Mouse (Mus musculus): ENCODE measurements around the gene Dand5. TPM values are rescaled to one million over a fixed set of nuclear protein-coding genes. Genes with fewer than 3 reads are reported as not detected.

Dand5 gene
- polyA plus RNA-seq, 1 experiment from 2014 or later, result 15.1 TPM

DNA sequence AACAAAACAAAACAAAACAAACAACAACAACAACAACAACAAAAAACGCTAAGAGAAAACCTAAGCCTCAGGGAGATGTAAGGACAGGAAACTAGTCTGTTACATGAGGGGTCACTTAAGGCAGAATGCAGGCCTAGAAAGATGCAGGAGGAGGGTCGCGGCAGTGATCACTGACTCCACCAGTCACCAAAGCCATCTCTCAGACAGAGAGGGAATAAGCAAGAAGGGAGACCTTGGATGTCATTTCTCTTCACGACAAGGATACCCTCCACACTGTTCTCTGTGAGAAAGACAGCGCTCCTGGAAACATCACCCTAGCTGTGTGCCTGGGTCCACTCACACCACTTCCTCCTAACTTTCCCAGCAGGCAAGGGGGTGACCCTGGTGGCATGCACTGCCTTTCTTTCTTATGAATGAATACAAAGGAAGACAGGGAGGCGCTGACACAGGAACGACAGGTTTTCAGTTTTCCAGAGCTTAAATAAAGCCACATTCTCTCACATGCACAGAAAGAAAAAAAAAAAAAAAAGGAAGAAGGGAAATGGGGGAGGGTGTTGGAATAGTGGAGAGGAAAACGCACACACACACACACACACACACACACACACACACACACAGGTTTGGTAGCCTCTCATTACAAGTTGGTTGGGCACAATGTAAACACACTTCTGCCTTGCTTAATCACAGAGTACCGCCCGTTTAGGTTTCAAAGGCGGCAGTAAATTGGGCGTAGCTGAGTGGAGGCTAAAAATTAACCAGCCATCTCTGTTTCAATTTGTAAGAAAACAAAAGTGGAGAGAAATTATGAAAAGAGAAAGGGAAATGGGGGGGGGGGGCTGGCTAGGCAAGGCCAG is 52.3 kb downstream of the Dand5 start:
- Histone ChIP-seq H3K27ac (replicated peaks) (no peak overlapping the region), H3K27me3 (peaks cover 51% of the 10 kb centered on the region)

DNA sequence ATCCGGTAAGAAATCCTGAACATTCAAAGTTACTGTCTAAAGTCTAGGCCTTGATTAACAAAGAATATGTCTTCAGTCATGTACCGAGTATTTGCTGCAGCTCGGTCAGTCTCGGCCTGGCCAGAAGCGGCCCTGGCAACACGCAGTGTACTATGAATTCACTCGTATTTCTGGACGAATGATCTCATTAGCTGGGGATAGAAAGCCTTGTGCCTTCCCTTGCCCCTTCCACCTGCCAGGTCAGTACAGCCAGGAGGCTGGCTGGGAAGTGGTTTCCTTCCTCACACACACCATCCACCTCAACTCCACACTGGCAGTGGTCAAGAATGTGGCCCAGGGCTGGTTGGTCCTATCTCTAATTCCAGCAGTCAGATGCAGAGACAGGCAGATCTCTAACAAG is 53.3 kb downstream of the Dand5 start:
- Histone ChIP-seq H3K4me1 (replicated peaks) (peaks cover 61% of the 10 kb centered on the region), H3K9me3 (no peaks in the 10 kb centered on the region), H3K4me2 (peak overlapping the region; percentile 48), H3K9ac (no peak overlapping the region), H3K4me3 (peak overlapping the region; percentile 36; the same call in 1 of the 2 replicates), H3K27me3 (peaks cover 53% of the 10 kb centered on the region), H3K27ac (replicated peaks) (no peak overlapping the region), H3K36me3 (no peaks in the 10 kb centered on the region)
- 76% methylated on average over 8 of the region's 8 CpGs for WGBS
- ATAC-seq (ENCODE audit: low FRiP score, low read depth), result no peak

More for the DNA sequence above, 52.3 kb downstream of the Dand5 start:
- Histone ChIP-seq H3K36me3 (no peaks in the 10 kb centered on the region), H3K4me3 (peak overlapping the region; percentile 36), H3K4me2 (peak overlapping the region; percentile 48), H3K9ac (peak overlapping the region; percentile 45; the same call in 1 of the 2 replicates), H3K9me3 (no peaks in the 10 kb centered on the region), H3K4me1 (replicated peaks) (peaks cover 59% of the 10 kb centered on the region)
- 31% methylated on average over 12 of the region's 12 CpGs for WGBS
- ATAC-seq (ENCODE audit: low FRiP score, low read depth), result no peak

DNA sequence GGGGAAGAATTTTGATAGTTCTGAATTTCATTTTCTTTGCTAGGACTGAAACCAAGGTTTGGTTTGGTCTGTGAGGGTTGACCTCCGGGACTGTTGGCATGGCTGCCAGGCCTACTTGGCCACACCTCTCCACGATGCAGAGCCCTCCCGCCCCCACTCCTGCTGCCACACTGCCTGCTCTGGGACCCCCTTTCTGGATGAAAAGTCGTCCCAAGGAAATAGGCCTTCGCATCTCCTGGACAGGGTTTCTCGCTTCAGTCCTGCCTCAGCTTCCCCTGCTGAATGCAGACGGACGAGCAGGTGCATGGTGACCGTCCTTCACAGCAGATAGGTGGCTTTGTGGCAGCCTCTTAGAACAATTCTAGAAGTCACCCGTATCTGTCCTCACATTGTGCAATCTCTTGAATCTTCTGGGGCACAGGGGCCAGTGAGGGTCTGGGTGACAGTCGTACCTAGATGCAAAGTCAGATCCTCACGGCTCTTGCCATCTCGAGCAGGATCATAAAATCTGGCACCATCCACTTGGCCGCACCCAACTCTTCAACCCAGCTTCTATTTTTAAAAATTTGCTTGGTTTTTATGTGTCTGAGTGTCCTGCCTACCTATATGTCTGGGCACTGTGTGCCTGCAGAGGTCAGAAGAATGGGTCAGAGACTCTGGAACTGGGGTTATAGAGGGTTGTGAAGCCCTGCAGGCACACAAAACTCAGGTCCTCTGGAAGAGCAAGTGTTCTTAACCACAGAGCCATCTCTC is 54.1 kb downstream of the Dand5 start:
- H3K4me3 ChIP-seq, result 0 out of 2 replicates have a peak overlapping the region, but pooled peaks have one; percentile 0
- peaks cover 55% of the 10 kb centered on the region for H3K27me3 ChIP-seq
- no peak overlapping the region for H3K9ac ChIP-seq
- H3K4me1 ChIP-seq (replicated peaks), result peaks cover 59% of the 10 kb centered on the region
- H3K27ac ChIP-seq (replicated peaks), result no peak overlapping the region
- H3K9me3 ChIP-seq, result no peaks in the 10 kb centered on the region
- WGBS, result 83% methylated on average over 14 of the region's 14 CpGs
- H3K4me2 ChIP-seq, result peak overlapping the region; percentile 48
- ATAC-seq (ENCODE audit: low FRiP score, low read depth), result no peak
- H3K36me3 ChIP-seq, result no peaks in the 10 kb centered on the region

DNA sequence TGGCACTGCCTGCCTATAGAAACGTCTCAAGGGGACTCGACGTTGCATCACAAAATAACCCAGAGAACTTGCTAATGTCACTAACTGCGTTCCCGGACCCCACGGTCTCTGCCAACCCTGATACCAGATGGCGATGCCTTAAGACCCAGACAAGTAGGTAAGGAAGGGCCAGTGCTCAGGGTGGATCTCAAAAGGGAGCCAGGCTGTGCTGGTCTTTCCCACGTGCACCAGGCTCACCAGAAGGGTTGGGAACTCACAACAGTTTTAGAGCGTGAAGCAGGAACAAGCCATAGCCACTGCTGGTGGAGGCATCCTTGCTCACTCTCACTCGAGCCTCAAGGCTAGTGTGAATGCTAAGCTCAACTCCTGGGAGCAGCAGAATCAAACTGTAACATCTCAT is 55.4 kb downstream of the Dand5 start:
- peaks cover 56% of the 10 kb centered on the region for H3K27me3 ChIP-seq
- peak overlapping the region; percentile 48 for H3K4me2 ChIP-seq
- H3K9me3 ChIP-seq, result no peaks in the 10 kb centered on the region
- H3K27ac ChIP-seq (replicated peaks), result no peak overlapping the region
- ATAC-seq (ENCODE audit: low FRiP score, low read depth), result no peak
- H3K4me3 ChIP-seq, result no peak overlapping the region
- no peaks in the 10 kb centered on the region for H3K36me3 ChIP-seq
- WGBS, result 77% methylated on average over 10 of the region's 10 CpGs
- no peak overlapping the region for H3K9ac ChIP-seq
- peaks cover 53% of the 10 kb centered on the region for H3K4me1 ChIP-seq (replicated peaks)

DNA sequence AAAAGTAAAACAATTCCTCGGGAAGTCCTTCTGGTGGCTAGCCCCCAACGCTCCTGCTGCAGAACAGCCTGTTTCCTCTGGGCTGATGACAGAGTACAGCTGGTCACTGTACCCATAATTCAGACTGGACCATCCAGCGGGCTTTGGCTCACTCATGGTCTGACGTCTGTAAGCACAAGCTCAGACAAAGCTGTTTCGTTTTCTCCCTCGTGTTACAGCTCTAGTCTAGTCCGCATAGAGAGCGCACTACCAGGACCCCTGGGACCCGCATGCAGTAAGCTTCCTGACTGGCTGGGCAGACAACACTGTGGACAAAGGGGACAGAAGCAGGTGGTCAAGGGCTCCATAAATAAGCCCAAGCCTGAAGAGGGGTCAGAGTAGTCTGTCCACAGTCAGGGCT is 56.2 kb downstream of the Dand5 start:
- Histone ChIP-seq H3K36me3 (no peaks in the 10 kb centered on the region), H3K4me2 (peak overlapping the region; percentile 48), H3K27me3 (peaks cover 57% of the 10 kb centered on the region), H3K4me3 (0 out of 2 replicates have a peak overlapping the region, but pooled peaks have one; percentile 0), H3K9me3 (no peaks in the 10 kb centered on the region), H3K4me1 (replicated peaks) (peaks cover 47% of the 10 kb centered on the region), H3K9ac (peak overlapping the region; percentile 1; the same call in 1 of the 2 replicates), H3K27ac (replicated peaks) (peak overlapping the region; percentile 54; the same call in 1 of the 2 replicates)
- 39% methylated on average over 9 of the region's 9 CpGs for WGBS
- ATAC-seq (ENCODE audit: low FRiP score, low read depth), result no peak

DNA sequence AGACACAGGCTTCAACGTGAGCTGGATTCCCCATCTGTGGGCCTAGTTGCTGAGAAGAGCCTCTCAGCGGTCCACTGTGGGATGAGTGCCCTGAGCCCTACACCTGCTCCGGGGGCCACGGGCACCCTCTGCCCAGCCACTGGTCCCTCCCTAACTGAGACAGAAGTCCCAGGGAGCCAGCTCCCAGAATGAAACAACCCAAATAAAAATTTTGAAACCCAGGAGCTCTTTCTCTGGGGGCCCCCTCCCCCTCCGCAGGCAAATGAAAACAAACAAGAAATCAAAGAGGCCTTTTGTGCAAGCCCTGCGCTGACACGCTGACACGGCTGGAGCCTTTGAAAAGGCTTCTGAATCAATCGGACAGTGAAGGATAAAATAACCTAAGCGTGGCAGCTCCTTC is 57.0 kb downstream of the Dand5 start:
- H3K4me3 ChIP-seq, result 0 out of 2 replicates have a peak overlapping the region, but pooled peaks have one; percentile 0
- H3K9ac ChIP-seq, result 0 out of 2 replicates have a peak overlapping the region, but pooled peaks have one; percentile 1
- H3K4me1 ChIP-seq (replicated peaks), result peaks cover 42% of the 10 kb centered on the region
- peak overlapping the region; percentile 48 for H3K4me2 ChIP-seq
- WGBS, result 9% methylated on average over 10 of the region's 10 CpGs
- H3K27ac ChIP-seq (replicated peaks), result peak overlapping the region; percentile 54
- ATAC-seq (ENCODE audit: low FRiP score, low read depth), result no peak
- peaks cover 51% of the 10 kb centered on the region for H3K27me3 ChIP-seq
- no peaks in the 10 kb centered on the region for H3K36me3 ChIP-seq
- H3K9me3 ChIP-seq, result no peaks in the 10 kb centered on the region

Small RNA genes within 50 kb of the gene (microRNA-seq; reads per million reads assigned to microRNA genes)
- 4.6 reads per million, percentile 19 among the genes with 10 or more reads in this experiment for gene Mir7069

Other genes starting within 250 kb of the Dand5 start
- gene Ier2, start 160.0 kb downstream of the Dand5 start, polyA plus RNA-seq (2015; fragmentation: Nextera tagmentation; extraction: Ambion mirVana), result 18.8 and 24.5 TPM in 2 replicates
- gene Trmt1, start 136.5 kb downstream of the Dand5 start, polyA plus RNA-seq (2015; fragmentation: Nextera tagmentation; extraction: Ambion mirVana), result 62.5 and 65.9 TPM in 2 replicates
- 13.6 and 16.1 TPM in 2 replicates for gene Nacc1, start 135.0 kb downstream of the Dand5 start, polyA plus RNA-seq (2015; fragmentation: Nextera tagmentation; extraction: Ambion mirVana)
- 3.1 and 3.6 TPM in 2 replicates for gene Lyl1, start 121.4 kb downstream of the Dand5 start, polyA plus RNA-seq (2015; fragmentation: Nextera tagmentation; extraction: Ambion mirVana)
- gene G430095P16Rik, start 99.8 kb downstream of the Dand5 start, polyA plus RNA-seq (2015; fragmentation: Nextera tagmentation; extraction: Ambion mirVana), result 1.2 and 1.7 TPM in 2 replicates
- 71.2 and 87.6 TPM in 2 replicates for gene Nfix, start 22.5 kb downstream of the Dand5 start, polyA plus RNA-seq (2015; fragmentation: Nextera tagmentation; extraction: Ambion mirVana)
- 39.7 and 40.6 TPM in 2 replicates for gene Gadd45gip1, start 8.7 kb upstream of the Dand5 start, polyA plus RNA-seq (2015; fragmentation: Nextera tagmentation; extraction: Ambion mirVana)
- gene Rad23a, start 17.8 kb upstream of the Dand5 start, polyA plus RNA-seq (2015; fragmentation: Nextera tagmentation; extraction: Ambion mirVana), result 79.1 and 85.9 TPM in 2 replicates
- gene Calr, start 24.1 kb upstream of the Dand5 start, polyA plus RNA-seq (2015; fragmentation: Nextera tagmentation; extraction: Ambion mirVana), result 700 and 710 TPM in 2 replicates
- 108 and 112 TPM in 2 replicates for gene Farsa, start 34.2 kb upstream of the Dand5 start, polyA plus RNA-seq (2015; fragmentation: Nextera tagmentation; extraction: Ambion mirVana)
- gene Syce2, start 49.3 kb upstream of the Dand5 start, polyA plus RNA-seq (2015; fragmentation: Nextera tagmentation; extraction: Ambion mirVana), result 33.7 and 37.3 TPM in 2 replicates
- 36.4 and 40.3 TPM in 2 replicates for gene Gcdh, start 71.1 kb upstream of the Dand5 start, polyA plus RNA-seq (2015; fragmentation: Nextera tagmentation; extraction: Ambion mirVana)
- 0.64 TPM in 2 replicates for gene Klf1, start 79.1 kb upstream of the Dand5 start, polyA plus RNA-seq (2015; fragmentation: Nextera tagmentation; extraction: Ambion mirVana)
- gene Dnase2a, start 85.7 kb upstream of the Dand5 start, polyA plus RNA-seq (2015; fragmentation: Nextera tagmentation; extraction: Ambion mirVana), result 5.7 and 7.3 TPM in 2 replicates
- gene Mast1, start 114.5 kb upstream of the Dand5 start, polyA plus RNA-seq (2015; fragmentation: Nextera tagmentation; extraction: Ambion mirVana), result 72.4 and 81.1 TPM in 2 replicates
- 2.8 and 3.5 TPM in 2 replicates for gene Rtbdn, start 124.2 kb upstream of the Dand5 start, polyA plus RNA-seq (2015; fragmentation: Nextera tagmentation; extraction: Ambion mirVana)
- not detected in 2 replicates for gene Gm49661, start 146.6 kb upstream of the Dand5 start, polyA plus RNA-seq (2015; fragmentation: Nextera tagmentation; extraction: Ambion mirVana)
- gene Prdx2, start 146.8 kb upstream of the Dand5 start, polyA plus RNA-seq (2015; fragmentation: Nextera tagmentation; extraction: Ambion mirVana), result 1,124 and 1,185 TPM in 2 replicates
- 54.2 and 59.8 TPM in 2 replicates for gene Rnaseh2a, start 146.9 kb upstream of the Dand5 start, polyA plus RNA-seq (2015; fragmentation: Nextera tagmentation; extraction: Ambion mirVana)
- gene Junb, start 155.9 kb upstream of the Dand5 start, polyA plus RNA-seq (2015; fragmentation: Nextera tagmentation; extraction: Ambion mirVana), result 6.3 and 6.8 TPM in 2 replicates
- 34.0 and 37.3 TPM in 2 replicates for gene Hook2, start 167.8 kb upstream of the Dand5 start, polyA plus RNA-seq (2015; fragmentation: Nextera tagmentation; extraction: Ambion mirVana)
- gene Best2, start 191.7 kb upstream of the Dand5 start, polyA plus RNA-seq (2015; fragmentation: Nextera tagmentation; extraction: Ambion mirVana), result 0.08 TPM in 1 of 2 replicates, not detected in the other
- 148 and 159 TPM in 2 replicates for gene Asna1, start 202.5 kb upstream of the Dand5 start, polyA plus RNA-seq (2015; fragmentation: Nextera tagmentation; extraction: Ambion mirVana)
- gene Trir, start 204.0 kb upstream of the Dand5 start, polyA plus RNA-seq (2015; fragmentation: Nextera tagmentation; extraction: Ambion mirVana), result 123 and 132 TPM in 2 replicates
- gene Tnpo2, start 214.1 kb upstream of the Dand5 start, polyA plus RNA-seq (2015; fragmentation: Nextera tagmentation; extraction: Ambion mirVana), result 56.8 and 63.7 TPM in 2 replicates
- 72.0 and 76.1 TPM in 2 replicates for gene Fbxw9, start 237.2 kb upstream of the Dand5 start, polyA plus RNA-seq (2015; fragmentation: Nextera tagmentation; extraction: Ambion mirVana)
- 0.99 and 1.0 TPM in 2 replicates for gene Gm5741, start 245.2 kb upstream of the Dand5 start, polyA plus RNA-seq (2015; fragmentation: Nextera tagmentation; extraction: Ambion mirVana)
- 103 and 111 TPM in 2 replicates for gene Dhps, start 248.9 kb upstream of the Dand5 start, polyA plus RNA-seq (2015; fragmentation: Nextera tagmentation; extraction: Ambion mirVana)